Mouse (Mus musculus) natural killer cell, adult 2 months (primary cell): Measurements from ENCODE around the gene Nubp1.

Experiments used
- DNase-seq, 2 experiments: peaks; one replicate each; pipeline ENCODE4 v3.0.0; 2022; ENCODE audit warnings: low spot score in 2 of 2

Gene Nubp1

GRCm38 (mm10) chr16:10417723-10418259 is 6.0 kb downstream of the Nubp1 start:
- no peak for DNase-seq

GRCm38 (mm10) chr16:10420447-10421054 is 8.8 kb downstream of the Nubp1 start:
- no peak for DNase-seq

GRCm38 (mm10) chr16:10431911-10432310 is 20.2 kb downstream of the Nubp1 start:
- DNase-seq, result no peak

- DNase-seq, result no peak
These were observed 20.6 kb downstream of the Nubp1 start for GRCm38 (mm10) chr16:10432387-10432786.

GRCm38 (mm10) chr16:10433344-10433743 is 21.6 kb downstream of the Nubp1 start:
- DNase-seq, result no peak

- DNase-seq, result no peak
These were observed 24.4 kb downstream of the Nubp1 start for GRCm38 (mm10) chr16:10436166-10436565.

GRCm38 (mm10) chr16:10438055-10438454 is 26.3 kb downstream of the Nubp1 start:
- DNase-seq, result no peak

GRCm38 (mm10) chr16:10441328-10441727 is 29.6 kb downstream of the Nubp1 start:
- DNase-seq, result no peak

- no peak for DNase-seq
These were observed 30.0 kb downstream of the Nubp1 start for GRCm38 (mm10) chr16:10441761-10442160.

- DNase-seq, result no peak
These were observed 32.0 kb downstream of the Nubp1 start for GRCm38 (mm10) chr16:10443723-10444122.

GRCm38 (mm10) chr16:10446573-10447263 is 35.0 kb downstream of the Nubp1 start:
- DNase-seq, result no peak

GRCm38 (mm10) chr16:10447264-10447594 is 35.5 kb downstream of the Nubp1 start, which contains the start of gene Tvp23a:
Tvp23a (minus strand) TSS chr16:10447362.
- no peak for DNase-seq

GRCm38 (mm10) chr16:10447781-10448180 is 36.0 kb downstream of the Nubp1 start:
- no peak for DNase-seq

- no peak for DNase-seq
These were observed 37.2 kb downstream of the Nubp1 start for GRCm38 (mm10) chr16:10448931-10449330.

GRCm38 (mm10) chr16:10451906-10452305 is 40.2 kb downstream of the Nubp1 start:
- no peak for DNase-seq

GRCm38 (mm10) chr16:10452445-10452896 is 40.7 kb downstream of the Nubp1 start:
- DNase-seq, result no peak

- no peak for DNase-seq
These were observed 42.3 kb downstream of the Nubp1 start for GRCm38 (mm10) chr16:10453872-10454582.

- no peak for DNase-seq
These were observed 42.8 kb downstream of the Nubp1 start for GRCm38 (mm10) chr16:10454583-10454974.

GRCm38 (mm10) chr16:10460188-10460587 is 48.4 kb downstream of the Nubp1 start:
- DNase-seq, result no peak

- no peak for DNase-seq
These were observed 49.4 kb downstream of the Nubp1 start for GRCm38 (mm10) chr16:10461178-10461577.

GRCm38 (mm10) chr16:10465011-10465681 is 53.4 kb downstream of the Nubp1 start:
- no peak for DNase-seq
